ENCODE assay signal across 21 mouse cellular contexts in the genomic region with DNA sequence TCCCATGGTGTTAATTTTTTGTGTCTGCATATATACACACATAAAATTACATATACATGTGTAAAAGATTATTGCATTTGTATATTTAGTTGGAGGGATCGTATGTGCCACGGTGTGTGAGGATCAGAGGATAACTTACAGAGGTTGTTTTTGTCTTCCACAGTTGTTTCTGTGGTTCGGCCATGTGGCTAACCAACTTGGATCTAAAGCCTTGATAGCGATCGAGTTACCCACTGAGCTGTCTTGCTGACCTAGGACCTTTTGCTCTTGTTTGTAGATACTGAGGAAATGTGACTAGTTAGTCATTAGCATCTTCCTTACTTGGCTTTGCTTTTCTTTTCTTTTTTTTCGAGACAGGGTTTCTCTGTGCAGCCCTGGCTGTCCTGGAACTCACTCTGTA. TPM values are rescaled to one million over a fixed set of nuclear protein-coding genes. Genes with fewer than 3 reads are reported as not detected.
A peak's percentile ranks its signal among the peaks of the same experiment; 100 is the strongest.
DNase-seq lines count a peak whose midpoint lies in the region; ATAC-seq and TF ChIP-seq lines count a peak whose summit lies in the region.
"Had no signal": no experiment of that assay in that cellular context is flagged by ENCODE, and none has a peak within 500 bp of the region (broad histone marks: within the 10 kb centered on the region; RNA-seq: fewer than 3 reads in every experiment).

No protein-coding gene starts in this region.

- H3K79me2 ChIP-seq in myocyte (ENCODE audit: control insufficient read depth, insufficient read depth): peaks cover 100% of the 10 kb centered on the region

- no peaks in the 10 kb centered on the region for H3K27me3 ChIP-seq in kidney, adult 2 months (replicated peaks; ENCODE audit: control insufficient read depth, insufficient read depth, low read length)
- H3K27me3 ChIP-seq in myocyte (ENCODE audit: control insufficient read depth, insufficient read depth, insufficient read length): no peaks in the 10 kb centered on the region
- no peaks in the 10 kb centered on the region for H3K27me3 ChIP-seq in forebrain, embryonic 15.5 days
- H3K27me3 ChIP-seq: embryonic facial prominence, embryonic 13.5 days; forebrain, embryonic 12.5 days; heart, embryonic 13.5 days; hindbrain, embryonic 15.5 days; Patski had no signal

- H3ac ChIP-seq in myocyte (ENCODE audit: control insufficient read depth, insufficient read length): no peak overlapping the region

- no peak overlapping the region for H3K27ac ChIP-seq in kidney, adult 2 months (ENCODE audit: insufficient read depth, low read depth, low read length)
- no peak overlapping the region for H3K27ac ChIP-seq in forebrain, embryonic 15.5 days (replicated peaks)
- H3K27ac ChIP-seq: embryonic facial prominence, embryonic 13.5 days; forebrain, embryonic 12.5 days; gastrocnemius, adult 2 months; heart, embryonic 13.5 days; hindbrain, embryonic 15.5 days had no signal

- peak; percentile 19 for DNase-seq in kidney, adult 2 months
- no peak for DNase-seq in kidney, postnatal 25 days
- peak; percentile 88 for DNase-seq in 416B (ENCODE audit: low read depth)
- DNase-seq in T-cell, adult 2 months (ENCODE audit: low spot score): peak; percentile 39
- DNase-seq in kidney, postnatal 10 days: no peak
- no peak for DNase-seq in thymus, postnatal 36 days
- DNase-seq: adrenal gland, adult 2 months; adrenal gland, postnatal 25 days; cerebellum, adult 18-20 months; cerebellum, adult 9-11 months; cerebellum, postnatal 36 days; gastrocnemius, adult 2 months; gastrocnemius, postnatal 25 days; heart, postnatal 36 days had no signal

- H3K36me3 ChIP-seq in kidney, adult 2 months (ENCODE audit: control insufficient read depth, insufficient read depth, low read length): no peaks in the 10 kb centered on the region
- peaks cover 9% of the 10 kb centered on the region for H3K36me3 ChIP-seq in myocyte (ENCODE audit: control insufficient read depth, insufficient read depth)
- H3K36me3 ChIP-seq in forebrain, embryonic 15.5 days: no peaks in the 10 kb centered on the region
- H3K36me3 ChIP-seq: hindbrain, embryonic 15.5 days had no signal

- peaks cover 19% of the 10 kb centered on the region for H3K4me1 ChIP-seq in kidney, adult 2 months (ENCODE audit: control insufficient read depth, insufficient read depth, low read length)
- peaks cover 35% of the 10 kb centered on the region for H3K4me1 ChIP-seq in forebrain, embryonic 15.5 days

- no peak overlapping the region for H3K4me3 ChIP-seq in kidney, adult 2 months (ENCODE audit: insufficient read depth, low read depth, low read length)
- H3K4me3 ChIP-seq in myocyte: no peak overlapping the region
- no peak overlapping the region for H3K4me3 ChIP-seq in forebrain, embryonic 15.5 days
- H3K4me3 ChIP-seq: embryonic facial prominence, embryonic 13.5 days; forebrain, embryonic 12.5 days; gastrocnemius, adult 2 months; heart, embryonic 13.5 days; hindbrain, embryonic 15.5 days had no signal

- no peak overlapping the region for H3K9ac ChIP-seq in forebrain, embryonic 15.5 days (replicated peaks)
- H3K9ac ChIP-seq: embryonic facial prominence, embryonic 13.5 days; forebrain, embryonic 12.5 days; heart, embryonic 13.5 days; hindbrain, embryonic 15.5 days had no signal

- H3K4me2 ChIP-seq in myocyte (ENCODE audit: low read depth): peak overlapping the region; percentile 65
- no peak overlapping the region for H3K4me2 ChIP-seq in forebrain, embryonic 15.5 days (replicated peaks)
- H3K4me2 ChIP-seq: embryonic facial prominence, embryonic 13.5 days; forebrain, embryonic 12.5 days; heart, embryonic 13.5 days; hindbrain, embryonic 15.5 days had no signal

- 72% methylated on average over 6 of the region's 6 CpGs for WGBS in kidney, adult 2 months
- 92% methylated on average over 6 of the region's 6 CpGs for WGBS in forebrain, embryonic 15.5 days

- ATAC-seq in forebrain, embryonic 15.5 days (replicated peaks): no peak
- ATAC-seq: Patski had no signal

- TF ChIP-seq CTCF in kidney, adult 2 months (conservative IDR thresholded peaks at IDR 0.05; ENCODE audit: insufficient read depth, insufficient read length, low read depth, low read length): no peak

- no peak for TF ChIP-seq POLR2A in kidney, adult 2 months (IDR thresholded peaks at IDR 0.05; ENCODE audit: low read depth, low read length)
- no peak for TF ChIP-seq POLR2A in myocyte (IDR thresholded peaks at IDR 0.05; ENCODE audit: insufficient read length, low read depth)

- no peaks in the 10 kb centered on the region for H3K9me3 ChIP-seq in forebrain, embryonic 15.5 days
- H3K9me3 ChIP-seq: embryonic facial prominence, embryonic 13.5 days; forebrain, embryonic 12.5 days; heart, embryonic 13.5 days; hindbrain, embryonic 15.5 days had no signal

TF ChIP-seq in myocyte, 11 proteins besides CTCF, POLR2A, EP300 and RAD21:
- TF ChIP-seq POLR2AphosphoS2 (IDR thresholded peaks at IDR 0.05; ENCODE audit: insufficient read length, low read depth) (no peak), TCF3 (IDR thresholded peaks at IDR 0.05; ENCODE audit: insufficient read length, low read depth) (no peak), USF1 (IDR thresholded peaks at IDR 0.05; ENCODE audit: low read depth) (peak; percentile 4), MAX (IDR thresholded peaks at IDR 0.05; ENCODE audit: low read depth) (no peak), MYOG (IDR thresholded peaks at IDR 0.05; ENCODE audit: control insufficient read depth in 1 of 3, insufficient read depth in 1 of 3, insufficient read length in 2 of 3, low read depth in 2 of 3) (peak in 2 of 3 experiments; percentile 49 to 79), MYOD1 (IDR thresholded peaks at IDR 0.05; ENCODE audit: control insufficient read depth in 1 of 3, insufficient read length in 2 of 3, low read depth in 2 of 3) (peak in 2 of 3 experiments; percentile 34 to 64), REST (IDR thresholded peaks at IDR 0.05; ENCODE audit: insufficient read depth, insufficient read length) (no peak), TCF12 (IDR thresholded peaks at IDR 0.05; ENCODE audit: insufficient read depth, poor library complexity, severe bottlenecking) (peak; percentile 48), E2F4 (IDR thresholded peaks at IDR 0.05; ENCODE audit: insufficient read depth) (no peak), CEBPB (IDR thresholded peaks at IDR 0.05; ENCODE audit: insufficient read depth, poor library complexity, severe bottlenecking) (no peak)

RNA-seq across cellular contexts. Expression of a gene that starts 9.3 kb away (rescaled TPM):
- polyA plus RNA-seq in kidney, adult 2 months (2012; rRNA removed): 102 and 118 TPM in 2 replicates
- 285 TPM for polyA plus RNA-seq in myocyte (2012; fragmentation: generic; extraction: Trizol)
- 223 and 225 TPM in 2 replicates for polyA plus RNA-seq in forebrain, embryonic 15.5 days (2015; fragmentation: Nextera tagmentation; extraction: Ambion mirVana)

RNA-seq across cellular contexts. Expression of a gene that starts 28.6 kb away (rescaled TPM):
- polyA plus RNA-seq in kidney, adult 2 months (2012; rRNA removed): 6.9 and 7.5 TPM in 2 replicates
- polyA plus RNA-seq in myocyte (2012; fragmentation: generic; extraction: Trizol): 82.1 TPM
- 17.7 and 18.4 TPM in 2 replicates for polyA plus RNA-seq in forebrain, embryonic 15.5 days (2015; fragmentation: Nextera tagmentation; extraction: Ambion mirVana)

RNA-seq across cellular contexts. Expression of a gene that starts 56.3 kb away (rescaled TPM):
- polyA plus RNA-seq in kidney, adult 2 months (2012; rRNA removed): 0.08 and 0.09 TPM in 2 replicates
- 0.13 TPM for polyA plus RNA-seq in myocyte (2012; fragmentation: generic; extraction: Trizol)
- polyA plus RNA-seq in forebrain, embryonic 15.5 days (2015; fragmentation: Nextera tagmentation; extraction: Ambion mirVana): 0.27 and 0.69 TPM in 2 replicates

Comparison
In these comparisons a context has a peak if more than half of its experiments do, and no peak if none do; other contexts are left out.
1. DNase-seq: peak in kidney, adult 2 months (single experiment), 416B (single experiment) and T-cell, adult 2 months (single experiment); none in kidney, postnatal 25 days (0 of 2), kidney, postnatal 10 days (single experiment) and thymus, postnatal 36 days (0 of 2).